Mouse (Mus musculus) heart, embryonic 14.5 days (tissue): ENCODE results near the gene Cript. TPM values are rescaled to one million over a fixed set of nuclear protein-coding genes. Genes with fewer than 3 reads are reported as not detected.

ENCODE experiments used
- ATAC-seq: fragments of 200-750 bp; cut with Nextera tagmentation; 2 replicates; pipeline ENCODE4 v1.8.0; 2017; ENCODE audit warnings: low read depth, moderate TSS enrichment; ENCODE audit not compliant: insufficient number of reproducible peaks, insufficient read depth, low FRiP score
- H3K27ac ChIP-seq, 2 experiments: fragments of 200-500 bp in 1 of 2; fragments of 300-500 bp in 1 of 2; sonication (generic) in 1 of 2; replicated peaks in 1 of 2; 2 replicates each; pipeline ENCODE4 v1.5.1; 2012 to 2014; ENCODE audit warnings: low read depth in 2 of 2, low read length in 2 of 2, control low read depth in 1 of 2, mild to moderate bottlenecking in 1 of 2, mixed read lengths in 1 of 2; ENCODE audit not compliant: control insufficient read depth in 1 of 2, insufficient read depth in 1 of 2
- H3K27me3 ChIP-seq: fragments of 300-500 bp; sonication (generic); 2 replicates; pipeline ENCODE4 v1.6.1; 2014; ENCODE audit warnings: mild to moderate bottlenecking, low read length, control low read depth; ENCODE audit not compliant: control insufficient read depth, insufficient read depth
- H3K36me3 ChIP-seq: fragments of 300-500 bp; sonication (generic); 2 replicates; pipeline ENCODE4 v1.6.1; 2014; ENCODE audit warnings: mild to moderate bottlenecking, control low read depth, low read length, mixed read lengths; ENCODE audit not compliant: control insufficient read depth, insufficient read depth
- H3K4me1 ChIP-seq, 2 experiments: fragments of 200-500 bp in 1 of 2; fragments of 300-500 bp in 1 of 2; sonication (generic) in 1 of 2; 2 replicates each; pipeline ENCODE4 v1.6.1; 2012 to 2014; ENCODE audit warnings: low read length in 2 of 2, control low read depth in 1 of 2, mixed read lengths in 1 of 2; ENCODE audit not compliant: control insufficient read depth in 2 of 2, insufficient read depth in 2 of 2
- H3K4me2 ChIP-seq: fragments of 300-500 bp; sonication (generic); 2 replicates; pipeline ENCODE4 v1.6.1; 2014; ENCODE audit warnings: mild to moderate bottlenecking, low read length
- H3K4me3 ChIP-seq, 2 experiments: fragments of 200-500 bp in 1 of 2; fragments of 300-500 bp in 1 of 2; sonication (generic) in 1 of 2; 2 replicates each; pipeline ENCODE4 v1.5.1; 2012 to 2014; ENCODE audit warnings: low read length in 2 of 2, mild to moderate bottlenecking in 2 of 2, control low read depth in 1 of 2, low read depth in 1 of 2, moderate library complexity in 1 of 2; ENCODE audit not compliant: control insufficient read depth in 1 of 2, insufficient read depth in 1 of 2
- H3K9ac ChIP-seq: fragments of 300-500 bp; sonication (generic); 2 replicates; pipeline ENCODE4 v1.6.1; 2014; ENCODE audit warnings: mild to moderate bottlenecking, low read length
- H3K9me3 ChIP-seq: fragments of 300-500 bp; sonication (generic); 2 replicates; pipeline ENCODE4 v1.6.1; 2016; ENCODE audit warnings: low read length, control low read depth; ENCODE audit not compliant: control insufficient read depth
- WGBS: fragments of 180-500 bp; shearing (Covaris S2); extraction: QIAGEN DNeasy Blood & Tissue Kit; methylation state at CpG from one replicate; pipeline ENCODE4 v1.1.7; 2014; 5-methylcytosine and 5-hydroxymethylcytosine counted together
- polyA plus RNA-seq: library from polyadenylated mRNA; unstranded; fragments of >200 nt; fragmentation: Nextera tagmentation; extraction: Ambion mirVana; gene quantifications from 2 replicates; pipeline ENCODE4 v1.2.1, GENCODE M21; 2014

The Cript gene
- polyA plus RNA-seq, 1 experiment from 2014 or later = 130 TPM

- ATAC-seq = no peak
Observed at GRCm38 (mm10) chr17:86988161-86988560, 37.2 kb upstream of the Cript start.

GRCm38 (mm10) chr17:86988601-86989184, 36.7 kb upstream of the Cript start:
- peaks cover 17 to 60% of the 10 kb centered on the region in 2 experiments for H3K4me1 ChIP-seq
- ATAC-seq = no peak

More at GRCm38 (mm10) chr17:86988161-86988560, 37.2 kb upstream of the Cript start:
- H3K4me1 ChIP-seq = peaks cover 17 to 60% of the 10 kb centered on the region in 2 experiments
- H3K27me3 ChIP-seq = no peaks in the 10 kb centered on the region
- no peaks in the 10 kb centered on the region for H3K9me3 ChIP-seq
- no peak overlapping the region for H3K4me2 ChIP-seq
- H3K9ac ChIP-seq = no peak overlapping the region
- peaks cover 19% of the 10 kb centered on the region for H3K36me3 ChIP-seq
- WGBS = 82% methylated on average over 5 of the region's 5 CpGs
- H3K27ac ChIP-seq = no peak overlapping the region
- H3K4me3 ChIP-seq = no peak overlapping the region

GRCm38 (mm10) chr17:86991306-86991705, 34.0 kb upstream of the Cript start:
- Histone ChIP-seq H3K4me1 (peaks cover 12 to 49% of the 10 kb centered on the region in 2 experiments), H3K9me3 (no peaks in the 10 kb centered on the region), H3K27ac (no peak overlapping the region), H3K4me2 (no peak overlapping the region), H3K9ac (no peak overlapping the region), H3K4me3 (no peak overlapping the region), H3K27me3 (no peaks in the 10 kb centered on the region), H3K36me3 (peaks cover 15% of the 10 kb centered on the region; the same call in 1 of the 2 replicates)
- WGBS = 90% methylated on average over 8 of the region's 8 CpGs
- ATAC-seq = no peak

More at GRCm38 (mm10) chr17:86988601-86989184, 36.7 kb upstream of the Cript start:
- H3K4me3 ChIP-seq = no peak overlapping the region
- no peaks in the 10 kb centered on the region for H3K9me3 ChIP-seq
- H3K9ac ChIP-seq = no peak overlapping the region
- no peak overlapping the region for H3K27ac ChIP-seq
- WGBS = 41% methylated on average over 6 of the region's 6 CpGs
- H3K27me3 ChIP-seq = no peaks in the 10 kb centered on the region
- no peak overlapping the region for H3K4me2 ChIP-seq
- peaks cover 14% of the 10 kb centered on the region for H3K36me3 ChIP-seq

- ATAC-seq = no peak
- Histone ChIP-seq H3K36me3 (peaks cover 61% of the 10 kb centered on the region), H3K4me1 (no peaks in the 10 kb centered on the region), H3K27ac (no peak overlapping the region), H3K9me3 (no peaks in the 10 kb centered on the region), H3K27me3 (no peaks in the 10 kb centered on the region), H3K4me3 (no peak overlapping the region), H3K4me2 (no peak overlapping the region), H3K9ac (no peak overlapping the region)
- WGBS = 85% methylated on average over 6 of the region's 6 CpGs
Observed at GRCm38 (mm10) chr17:86997323-86997722, 28.0 kb upstream of the Cript start.

- no peaks in the 10 kb centered on the region for H3K9me3 ChIP-seq
- H3K4me1 ChIP-seq = no peaks in the 10 kb centered on the region
- no peak overlapping the region for H3K4me2 ChIP-seq
- WGBS = 97% methylated on average over 3 of the region's 3 CpGs
- H3K9ac ChIP-seq = no peak overlapping the region
- ATAC-seq = no peak
- H3K36me3 ChIP-seq = 0 out of 2 replicates have a peak, but pooled peaks cover 5% of the 10 kb centered on the region
- no peak overlapping the region for H3K27ac ChIP-seq
- H3K4me3 ChIP-seq = no peak overlapping the region
- no peaks in the 10 kb centered on the region for H3K27me3 ChIP-seq
Observed at GRCm38 (mm10) chr17:87008950-87009349, 16.4 kb upstream of the Cript start.

- H3K27me3 ChIP-seq = no peaks in the 10 kb centered on the region
- ATAC-seq = no peak
- no peaks in the 10 kb centered on the region for H3K36me3 ChIP-seq
- H3K4me2 ChIP-seq = no peak overlapping the region
- H3K4me3 ChIP-seq = no peak overlapping the region
- WGBS = 84% methylated on average over 13 of the region's 13 CpGs
- no peaks in the 10 kb centered on the region for H3K4me1 ChIP-seq
- H3K9me3 ChIP-seq = 0 out of 2 replicates have a peak, but pooled peaks cover 3% of the 10 kb centered on the region
- H3K27ac ChIP-seq = no peak overlapping the region
- no peak overlapping the region for H3K9ac ChIP-seq
Observed at GRCm38 (mm10) chr17:87011301-87012019, 13.9 kb upstream of the Cript start.

GRCm38 (mm10) chr17:87019692-87020091, 5.7 kb upstream of the Cript start:
- Histone ChIP-seq H3K27ac (no peak overlapping the region), H3K4me1 (peaks cover 0 to 7% of the 10 kb centered on the region in 2 experiments; a peak in 2 of 4 replicates), H3K9ac (no peak overlapping the region), H3K36me3 (peaks cover 14% of the 10 kb centered on the region; the same call in 1 of the 2 replicates), H3K4me3 (no peak overlapping the region), H3K27me3 (no peaks in the 10 kb centered on the region), H3K9me3 (0 out of 2 replicates have a peak, but pooled peaks cover 3% of the 10 kb centered on the region), H3K4me2 (no peak overlapping the region)
- no peak for ATAC-seq
- 88% methylated on average over 5 of the region's 5 CpGs for WGBS
